Mouse (Mus musculus): Measurements from ENCODE around the gene Tlx1. TPM values are rescaled to one million over a fixed set of nuclear protein-coding genes. Genes with fewer than 3 reads are reported as not detected.

Gene Tlx1
- polyA plus RNA-seq (2016; fragmentation: Nextera tagmentation; extraction: Ambion mirVana) = 0.11 and 0.22 TPM in 2 replicates

DNA sequence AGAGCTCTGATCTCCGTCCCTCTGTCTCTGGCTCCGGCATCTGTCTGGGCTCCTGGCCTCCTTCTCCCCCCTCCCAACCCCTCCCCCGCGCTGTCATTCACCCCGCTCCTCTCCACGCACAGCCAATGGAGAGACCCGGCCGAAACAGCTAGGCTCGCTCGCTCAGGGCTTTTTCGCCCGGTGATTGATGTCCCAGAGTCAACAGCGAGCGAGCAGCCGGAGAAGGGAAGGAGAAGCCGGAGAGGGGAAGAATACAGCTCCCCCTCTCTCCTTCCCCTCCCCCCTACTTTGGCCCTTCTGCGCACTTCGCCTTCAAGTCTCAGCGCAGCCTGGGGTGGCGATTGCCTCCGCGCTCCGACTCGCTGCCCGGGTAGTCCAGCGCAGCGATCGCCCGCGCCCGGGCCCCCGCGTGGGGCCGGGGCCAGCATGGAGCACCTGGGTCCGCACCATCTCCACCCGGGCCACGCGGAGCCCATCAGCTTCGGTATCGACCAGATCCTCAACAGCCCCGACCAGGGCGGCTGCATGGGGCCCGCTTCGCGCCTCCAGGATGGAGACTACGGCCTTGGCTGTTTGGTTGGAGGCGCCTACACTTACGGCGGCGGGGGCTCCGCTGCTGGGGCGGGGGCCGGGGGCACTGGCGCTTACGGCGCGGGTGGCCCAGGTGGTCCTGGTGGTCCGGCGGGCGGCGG, at the start of gene Tlx1:
Gene Tlx1, plus strand, starts transcription at position 191 of the 692 bp plus-strand sequence.
- no peaks in the 10 kb centered on the region for H3K36me3 ChIP-seq
- H3K9me3 ChIP-seq (replicated peaks) = peaks cover 3% of the 10 kb centered on the region; the same call in 1 of the 2 replicates
- peaks cover 40% of the 10 kb centered on the region for H3K4me1 ChIP-seq
- H3K27me3 ChIP-seq (ENCODE audit: low read depth, poor library complexity, severe bottlenecking) = peaks cover 100% of the 10 kb centered on the region
- peak within 1 kb of the TSS; percentile 42 for H3K4me3 ChIP-seq
- DNase-seq (ENCODE audit: low spot score) = peak; percentile 72
- WGBS = under 1% methylated on average over 61 of the region's 61 CpGs
- no peak within 1 kb of the TSS for H3K27ac ChIP-seq (replicated peaks)

DNA sequence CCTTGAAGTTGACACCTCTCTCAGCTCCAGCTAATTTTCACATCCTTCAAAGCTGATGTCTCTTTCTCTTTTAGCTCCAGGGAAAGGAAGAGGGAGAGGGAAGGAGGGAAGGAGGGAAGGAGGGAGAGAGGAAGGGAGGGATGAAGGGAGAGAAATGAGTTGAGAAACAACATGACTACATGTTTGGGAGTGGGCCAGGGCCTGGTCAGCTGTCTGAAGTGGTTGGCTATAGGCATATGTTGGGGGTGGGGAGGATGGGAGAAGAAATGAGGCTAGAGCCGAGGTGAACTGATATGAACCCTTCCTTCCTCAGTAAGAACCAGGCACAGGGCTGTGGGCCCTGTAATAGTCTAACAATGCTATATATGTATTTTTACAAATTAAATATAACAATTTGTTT, 44.9 kb upstream of the Tlx1 start:
- Histone ChIP-seq H3K4me3 (no peak overlapping the region), H3K4me1 (peaks cover 4% of the 10 kb centered on the region; the same call in 1 of the 2 replicates), H3K9me3 (replicated peaks) (no peaks in the 10 kb centered on the region), H3K27ac (replicated peaks) (no peak overlapping the region), H3K27me3 (ENCODE audit: low read depth, poor library complexity, severe bottlenecking) (peaks cover 70% of the 10 kb centered on the region), H3K36me3 (no peaks in the 10 kb centered on the region)
- 54% methylated on average over 1 of the region's 1 CpGs for WGBS
- no peak for DNase-seq (ENCODE audit: low spot score)

DNA sequence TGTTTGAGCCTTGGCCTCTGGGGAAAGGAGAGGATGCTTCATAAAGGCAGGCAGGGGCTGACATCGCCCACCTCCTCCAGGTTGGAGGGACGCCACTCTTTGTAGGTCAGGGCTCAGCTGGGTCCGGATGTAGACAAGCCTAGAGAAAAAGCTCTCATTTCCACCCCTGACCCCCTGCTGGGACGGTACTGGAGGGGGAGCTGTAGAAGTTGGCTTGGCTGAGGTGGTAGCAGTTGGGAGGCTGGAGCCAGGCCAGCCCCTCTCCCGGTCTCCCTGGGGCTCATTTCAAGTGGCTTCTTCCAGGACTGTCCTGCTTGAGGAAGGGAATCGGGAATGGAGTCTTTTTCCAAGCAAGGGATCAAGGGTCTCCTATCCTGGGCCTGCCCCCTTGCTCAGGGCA, 43.8 kb upstream of the Tlx1 start:
- Histone ChIP-seq H3K27me3 (ENCODE audit: low read depth, poor library complexity, severe bottlenecking) (peaks cover 79% of the 10 kb centered on the region), H3K9me3 (replicated peaks) (no peaks in the 10 kb centered on the region), H3K4me3 (no peak overlapping the region), H3K4me1 (peaks cover 4% of the 10 kb centered on the region; the same call in 1 of the 2 replicates), H3K27ac (replicated peaks) (no peak overlapping the region), H3K36me3 (no peaks in the 10 kb centered on the region)
- no peak for DNase-seq (ENCODE audit: low spot score)
- WGBS = 57% methylated on average over 6 of the region's 6 CpGs

DNA sequence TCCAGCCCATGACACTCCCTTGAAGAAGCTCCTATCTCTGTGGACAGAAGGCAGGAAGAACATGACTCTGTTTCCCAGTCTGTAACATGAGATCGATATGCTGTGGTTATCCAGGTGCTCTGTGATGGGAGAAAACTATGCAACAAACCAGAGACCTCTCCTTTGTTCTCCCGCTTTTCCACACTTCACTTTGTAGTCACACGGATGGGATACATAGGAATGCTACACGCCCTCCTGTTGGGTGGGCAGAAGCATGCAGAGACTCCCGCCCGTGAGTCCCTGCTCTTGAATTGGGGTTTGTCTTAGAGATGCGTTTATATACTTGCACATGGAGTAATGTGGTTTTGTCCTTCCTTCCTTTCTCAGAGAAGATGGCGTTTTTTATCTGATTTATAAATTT, 39.8 kb upstream of the Tlx1 start:
- DNase-seq (ENCODE audit: low spot score) = no peak
- Histone ChIP-seq H3K36me3 (no peaks in the 10 kb centered on the region), H3K4me3 (no peak overlapping the region), H3K27me3 (ENCODE audit: low read depth, poor library complexity, severe bottlenecking) (peaks cover 73% of the 10 kb centered on the region), H3K4me1 (peaks cover 24% of the 10 kb centered on the region), H3K27ac (replicated peaks) (no peak overlapping the region), H3K9me3 (replicated peaks) (no peaks in the 10 kb centered on the region)
- 84% methylated on average over 8 of the region's 8 CpGs for WGBS

GRCm38 (mm10) chr19:45112444-45112843, 38.0 kb upstream of the Tlx1 start:
- no peak overlapping the region for H3K4me3 ChIP-seq
- no peak overlapping the region for H3K27ac ChIP-seq (replicated peaks)
- WGBS = 86% methylated on average over 6 of the region's 6 CpGs
- DNase-seq (ENCODE audit: low spot score) = no peak
- H3K4me1 ChIP-seq = peaks cover 24% of the 10 kb centered on the region
- no peaks in the 10 kb centered on the region for H3K9me3 ChIP-seq (replicated peaks)
- peaks cover 77% of the 10 kb centered on the region for H3K27me3 ChIP-seq (ENCODE audit: low read depth, poor library complexity, severe bottlenecking)
- no peaks in the 10 kb centered on the region for H3K36me3 ChIP-seq

- H3K27ac ChIP-seq (replicated peaks) = peak overlapping the region; percentile 85
- peak; percentile 77 for DNase-seq (ENCODE audit: low spot score)
- under 1% methylated on average over 18 of the region's 18 CpGs for WGBS
Measured at GRCm38 (mm10) chr19:45113791-45114460, 36.6 kb upstream of the Tlx1 start.

DNA sequence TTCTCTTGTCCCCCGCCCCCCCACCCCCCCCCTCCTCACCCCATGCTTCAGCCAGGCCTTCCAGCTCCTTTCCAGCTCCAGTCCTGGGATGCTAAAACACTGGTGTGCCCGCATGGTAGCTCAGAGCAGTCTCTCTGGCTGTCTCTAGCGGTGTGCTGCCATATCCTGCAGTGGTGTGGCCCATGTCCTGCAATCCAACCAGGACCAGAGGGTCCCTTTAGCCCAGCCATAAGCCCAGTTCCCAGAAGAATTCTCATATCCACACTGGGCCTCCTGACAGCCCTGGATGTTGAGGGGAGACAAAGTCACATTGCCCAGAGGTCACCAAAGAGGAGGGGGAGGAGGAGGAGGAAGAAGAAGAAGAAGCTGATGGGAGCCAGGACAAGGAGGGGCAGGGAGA, 35.7 kb upstream of the Tlx1 start:
- no peak for DNase-seq (ENCODE audit: low spot score)
- Histone ChIP-seq H3K27me3 (ENCODE audit: low read depth, poor library complexity, severe bottlenecking) (peaks cover 86% of the 10 kb centered on the region), H3K9me3 (replicated peaks) (no peaks in the 10 kb centered on the region), H3K4me3 (no peak overlapping the region; the same call in 1 of the 2 replicates), H3K36me3 (no peaks in the 10 kb centered on the region), H3K4me1 (peaks cover 24% of the 10 kb centered on the region), H3K27ac (replicated peaks) (peak overlapping the region; percentile 47; the same call in 1 of the 2 replicates)
- WGBS = 17% methylated on average over 3 of the region's 3 CpGs

More at GRCm38 (mm10) chr19:45113791-45114460, 36.6 kb upstream of the Tlx1 start:
- H3K36me3 ChIP-seq = no peaks in the 10 kb centered on the region
- H3K4me1 ChIP-seq = peaks cover 24% of the 10 kb centered on the region
- H3K9me3 ChIP-seq (replicated peaks) = no peaks in the 10 kb centered on the region
- peaks cover 86% of the 10 kb centered on the region for H3K27me3 ChIP-seq (ENCODE audit: low read depth, poor library complexity, severe bottlenecking)
- H3K4me3 ChIP-seq = peak overlapping the region; percentile 39

GRCm38 (mm10) chr19:45116798-45117197, 33.7 kb upstream of the Tlx1 start:
- H3K4me3 ChIP-seq = no peak overlapping the region
- 78% methylated on average over 1 of the region's 1 CpGs for WGBS
- peak; percentile 28 for DNase-seq (ENCODE audit: low spot score)
- H3K27me3 ChIP-seq (ENCODE audit: low read depth, poor library complexity, severe bottlenecking) = peaks cover 78% of the 10 kb centered on the region
- no peaks in the 10 kb centered on the region for H3K36me3 ChIP-seq
- no peak overlapping the region for H3K27ac ChIP-seq (replicated peaks)
- H3K9me3 ChIP-seq (replicated peaks) = no peaks in the 10 kb centered on the region
- H3K4me1 ChIP-seq = peaks cover 24% of the 10 kb centered on the region

DNA sequence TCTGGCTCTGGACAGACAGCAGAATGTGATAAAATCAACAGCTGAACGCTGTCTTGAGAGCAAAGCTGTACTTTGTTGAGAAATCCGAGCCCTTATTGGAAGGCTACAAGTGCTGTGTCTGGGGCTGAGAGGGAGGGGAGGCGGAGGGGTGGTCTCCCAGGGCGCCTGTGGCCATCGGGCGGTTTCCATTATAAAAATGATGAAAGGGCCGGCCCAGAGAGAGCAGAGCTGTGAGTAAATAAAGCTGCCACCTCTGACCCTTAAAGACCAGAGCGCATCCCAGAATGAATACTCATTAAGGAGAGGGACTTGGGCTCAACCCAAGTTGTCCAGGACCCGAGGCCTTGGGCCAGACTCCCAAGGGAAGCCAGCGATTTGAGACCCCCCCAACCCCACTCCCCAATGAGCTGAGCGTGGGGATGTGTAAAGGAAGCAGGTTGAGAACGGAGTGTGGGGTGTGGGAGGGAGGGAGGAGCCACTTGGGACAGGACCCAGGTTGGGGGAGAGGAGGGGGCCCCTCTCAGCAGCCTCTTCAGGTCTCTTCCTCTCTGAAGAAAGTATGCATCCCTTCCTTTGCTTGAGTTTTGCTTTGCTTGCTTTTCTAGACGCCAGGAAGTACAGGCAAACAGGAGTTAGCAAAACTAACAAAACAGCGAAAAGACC, 18.4 kb upstream of the Tlx1 start:
- Histone ChIP-seq H3K36me3 (no peaks in the 10 kb centered on the region), H3K4me1 (peaks cover 17% of the 10 kb centered on the region), H3K9me3 (replicated peaks) (no peaks in the 10 kb centered on the region), H3K4me3 (no peak overlapping the region), H3K27me3 (ENCODE audit: low read depth, poor library complexity, severe bottlenecking) (peaks cover 100% of the 10 kb centered on the region), H3K27ac (replicated peaks) (peak overlapping the region; percentile 46)
- 18% methylated on average over 14 of the region's 14 CpGs for WGBS
- DNase-seq (ENCODE audit: low spot score) = peak; percentile 45

GRCm38 (mm10) chr19:45142531-45142930, 7.9 kb upstream of the Tlx1 start:
- WGBS = 8% methylated on average over 3 of the region's 3 CpGs
- Histone ChIP-seq H3K9me3 (replicated peaks) (no peaks in the 10 kb centered on the region), H3K27me3 (ENCODE audit: low read depth, poor library complexity, severe bottlenecking) (peaks cover 100% of the 10 kb centered on the region), H3K4me3 (no peak overlapping the region), H3K27ac (replicated peaks) (no peak overlapping the region), H3K36me3 (no peaks in the 10 kb centered on the region), H3K4me1 (peaks cover 17% of the 10 kb centered on the region)
- DNase-seq (ENCODE audit: low spot score) = no peak

DNA sequence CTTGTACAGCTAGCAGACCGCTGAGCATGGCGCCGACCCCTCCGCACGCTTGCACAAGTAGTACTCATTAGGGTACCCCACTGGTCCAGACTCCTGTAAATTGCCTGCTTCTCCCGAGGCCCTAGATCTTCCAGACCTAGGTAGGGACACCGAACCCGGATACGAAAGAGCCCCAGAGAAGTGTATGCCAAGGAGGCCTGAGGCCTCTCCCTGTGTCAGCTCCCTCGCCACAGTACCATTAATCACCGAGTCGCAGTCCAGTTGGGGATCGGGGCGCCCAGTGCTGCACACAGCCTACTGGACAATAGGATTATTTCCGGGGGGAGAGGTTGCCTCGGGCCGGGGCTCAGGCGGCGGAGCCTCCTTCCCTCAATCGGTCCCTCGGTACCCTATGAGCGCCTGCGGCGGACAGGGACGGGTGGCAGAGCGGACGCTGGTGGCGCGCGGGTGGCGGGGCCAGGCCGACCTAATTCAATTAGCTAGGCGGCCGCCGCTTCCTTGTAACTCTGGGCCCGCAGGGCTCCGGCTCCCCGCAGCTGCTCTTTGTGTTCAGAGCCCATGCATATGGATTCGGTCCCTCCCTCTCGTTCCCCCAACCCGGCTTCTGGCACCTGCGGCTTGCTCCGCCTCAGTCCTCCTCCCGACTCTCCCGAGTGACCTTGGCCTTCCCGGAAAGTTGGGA, 7.1 kb upstream of the Tlx1 start:
- peak; percentile 70 for DNase-seq (ENCODE audit: low spot score)
- H3K4me1 ChIP-seq = peaks cover 17% of the 10 kb centered on the region
- H3K27me3 ChIP-seq (ENCODE audit: low read depth, poor library complexity, severe bottlenecking) = peaks cover 100% of the 10 kb centered on the region
- no peaks in the 10 kb centered on the region for H3K36me3 ChIP-seq
- H3K4me3 ChIP-seq = peak overlapping the region; percentile 44
- no peak overlapping the region for H3K27ac ChIP-seq (replicated peaks)
- H3K9me3 ChIP-seq (replicated peaks) = peaks cover 3% of the 10 kb centered on the region; the same call in 1 of the 2 replicates
- 1% methylated on average over 46 of the region's 46 CpGs for WGBS

GRCm38 (mm10) chr19:45147071-45147470, 3.4 kb upstream of the Tlx1 start:
- DNase-seq (ENCODE audit: low spot score) = peak; percentile 12
- Histone ChIP-seq H3K4me1 (peaks cover 35% of the 10 kb centered on the region), H3K4me3 (no peak overlapping the region), H3K9me3 (replicated peaks) (peaks cover 3% of the 10 kb centered on the region; the same call in 1 of the 2 replicates), H3K27ac (replicated peaks) (no peak overlapping the region), H3K36me3 (no peaks in the 10 kb centered on the region), H3K27me3 (ENCODE audit: low read depth, poor library complexity, severe bottlenecking) (peaks cover 100% of the 10 kb centered on the region)
- 0% methylated on average over 4 of the region's 4 CpGs for WGBS
